Mouse (Mus musculus): ENCODE data around the gene Zfp846. TPM values are rescaled to one million over a fixed set of nuclear protein-coding genes. Genes with fewer than 3 reads are reported as not detected.

The Zfp846 gene
- 20.8 TPM for polyA plus RNA-seq (2014; fragmentation: Illumina TruSeq; extraction: RNeasy Lipid Tissue Mini Kit (QIAGEN cat#74804); ENCODE audit: low replicate concordance)

GRCm38 (mm10) chr9:20581175-20581634 is at the start of gene Zfp846:
Gene Zfp846, plus strand, starts transcription at chr9:20581291.

GRCm38 (mm10) chr9:20642101-20642895 is 61.2 kb downstream of the Zfp846 start, which contains the start of gene Ubl5:
Gene Ubl5, plus strand, starts transcription at chr9:20642878.

GRCm38 (mm10) chr9:20644360-20645081 is 63.4 kb downstream of the Zfp846 start, which contains the start of gene Fbxl12:
Gene Fbxl12, minus strand, starts transcription at chr9:20644767.

GRCm38 (mm10) chr9:20651602-20652259 is 70.6 kb downstream of the Zfp846 start, which contains the start of gene Pin1:
Gene Pin1, plus strand, starts transcription at chr9:20652095.

Other genes starting within 250 kb of the Zfp846 start
- gene Olfr18, start 245.2 kb upstream of the Zfp846 start, polyA plus RNA-seq (2014; fragmentation: Illumina TruSeq; extraction: RNeasy Lipid Tissue Mini Kit (QIAGEN cat#74804); ENCODE audit: low replicate concordance): not detected
- 18.2 TPM for gene Zfp560, start 196.1 kb upstream of the Zfp846 start, polyA plus RNA-seq (2014; fragmentation: Illumina TruSeq; extraction: RNeasy Lipid Tissue Mini Kit (QIAGEN cat#74804); ENCODE audit: low replicate concordance)
- gene Zfp26, start 121.1 kb upstream of the Zfp846 start, polyA plus RNA-seq (2014; fragmentation: Illumina TruSeq; extraction: RNeasy Lipid Tissue Mini Kit (QIAGEN cat#74804); ENCODE audit: low replicate concordance): 18.8 TPM
- gene Zfp426, start 88.5 kb upstream of the Zfp846 start, polyA plus RNA-seq (2014; fragmentation: Illumina TruSeq; extraction: RNeasy Lipid Tissue Mini Kit (QIAGEN cat#74804); ENCODE audit: low replicate concordance): 50.1 TPM
- gene Zfp266, start 59.9 kb upstream of the Zfp846 start, polyA plus RNA-seq (2014; fragmentation: Illumina TruSeq; extraction: RNeasy Lipid Tissue Mini Kit (QIAGEN cat#74804); ENCODE audit: low replicate concordance): 44.6 TPM
- gene Ubl5, start 61.6 kb downstream of the Zfp846 start, polyA plus RNA-seq (2014; fragmentation: Illumina TruSeq; extraction: RNeasy Lipid Tissue Mini Kit (QIAGEN cat#74804); ENCODE audit: low replicate concordance): 22.8 TPM
- 5.1 TPM for gene Fbxl12, start 63.5 kb downstream of the Zfp846 start, polyA plus RNA-seq (2014; fragmentation: Illumina TruSeq; extraction: RNeasy Lipid Tissue Mini Kit (QIAGEN cat#74804); ENCODE audit: low replicate concordance)
- 0.52 TPM for gene Pin1, start 70.8 kb downstream of the Zfp846 start, polyA plus RNA-seq (2014; fragmentation: Illumina TruSeq; extraction: RNeasy Lipid Tissue Mini Kit (QIAGEN cat#74804); ENCODE audit: low replicate concordance)
- gene Olfm2, start 165.1 kb downstream of the Zfp846 start, polyA plus RNA-seq (2014; fragmentation: Illumina TruSeq; extraction: RNeasy Lipid Tissue Mini Kit (QIAGEN cat#74804); ENCODE audit: low replicate concordance): 0.52 TPM
- 0.15 TPM for gene Col5a3, start 233.8 kb downstream of the Zfp846 start, polyA plus RNA-seq (2014; fragmentation: Illumina TruSeq; extraction: RNeasy Lipid Tissue Mini Kit (QIAGEN cat#74804); ENCODE audit: low replicate concordance)
- not detected for gene Rdh8, start 237.2 kb downstream of the Zfp846 start, polyA plus RNA-seq (2014; fragmentation: Illumina TruSeq; extraction: RNeasy Lipid Tissue Mini Kit (QIAGEN cat#74804); ENCODE audit: low replicate concordance)

All from small intestine, adult 10 weeks (tissue).